Mouse (Mus musculus) gonadal fat pad, adult 2 months (tissue): Measurements from ENCODE around the gene Sypl2. TPM values are rescaled to one million over a fixed set of nuclear protein-coding genes. Genes with fewer than 3 reads are reported as not detected.
"Not testable (repeated sequence)": the region's sequence is repeated elsewhere in the genome, so short reads cannot be mapped to it uniquely, and the experiment has no call there.

Source experiments
- DNase-seq: peaks from one replicate; pipeline ENCODE4 v3.0.0-alpha.2; 2012; ENCODE audit warnings: low read depth
- polyA plus RNA-seq: library from polyadenylated mRNA; depleted of rRNA; stranded (reverse); fragments of >200 nt; gene quantifications from 2 replicates; pipeline ENCODE4 v1.2.3, GENCODE M21; 2012; rRNA removed

Sypl2 gene
- 1.8 and 2.1 TPM in 2 replicates for polyA plus RNA-seq

GRCm38 (mm10) chr3:108226558-108227350, at the start of gene Sypl2:
Sypl2 (minus strand) TSS chr3:108226648.
- no peak for DNase-seq

- DNase-seq, result peak; percentile 47
These were observed 32.9 kb upstream of the Sypl2 start for GRCm38 (mm10) chr3:108259319-108259718.

GRCm38 (mm10) chr3:108257831-108258500, 31.5 kb upstream of the Sypl2 start:
- DNase-seq, result no peak

GRCm38 (mm10) chr3:108256719-108257637, 30.5 kb upstream of the Sypl2 start, which contains the start of gene Psma5:
Psma5 (plus strand) TSS chr3:108256926.
- DNase-seq, result peak; percentile 90

- DNase-seq, result no peak
These were observed 20.4 kb upstream of the Sypl2 start for GRCm38 (mm10) chr3:108246857-108247256.

- DNase-seq, result no peak
These were observed 14.9 kb upstream of the Sypl2 start for GRCm38 (mm10) chr3:108241243-108241839.

- DNase-seq, result not testable (repeated sequence)
These were observed 11.1 kb upstream of the Sypl2 start for GRCm38 (mm10) chr3:108237474-108238102.

- DNase-seq, result no peak
These were observed 5.2 kb upstream of the Sypl2 start for GRCm38 (mm10) chr3:108231646-108232045.

GRCm38 (mm10) chr3:108227521-108227920, 1.1 kb upstream of the Sypl2 start:
- DNase-seq, result no peak

GRCm38 (mm10) chr3:108225711-108226557, 514 bp downstream of the Sypl2 start:
- no peak for DNase-seq

GRCm38 (mm10) chr3:108220661-108221060, 5.8 kb downstream of the Sypl2 start:
- no peak for DNase-seq

- no peak for DNase-seq
These were observed 11.7 kb downstream of the Sypl2 start for GRCm38 (mm10) chr3:108214734-108215133.

- no peak for DNase-seq
These were observed 14.0 kb downstream of the Sypl2 start for GRCm38 (mm10) chr3:108212406-108212805.

GRCm38 (mm10) chr3:108211845-108212244, 14.6 kb downstream of the Sypl2 start:
- no peak for DNase-seq

GRCm38 (mm10) chr3:108210771-108211139, 15.7 kb downstream of the Sypl2 start, which contains the start of gene Atxn7l2:
Atxn7l2 (minus strand) TSS chr3:108210934.
- DNase-seq, result no peak

GRCm38 (mm10) chr3:108209946-108210770, 16.3 kb downstream of the Sypl2 start:
- DNase-seq, result peak; percentile 38

- DNase-seq, result no peak
These were observed 16.9 kb downstream of the Sypl2 start for GRCm38 (mm10) chr3:108209536-108209935.

GRCm38 (mm10) chr3:108209001-108209400, 17.4 kb downstream of the Sypl2 start:
- no peak for DNase-seq

GRCm38 (mm10) chr3:108206731-108207375, 19.6 kb downstream of the Sypl2 start:
- no peak for DNase-seq
